Mouse (Mus musculus): ENCODE data around the gene Yjefn3. TPM values are rescaled to one million over a fixed set of nuclear protein-coding genes. Genes with fewer than 3 reads are reported as not detected.

Yjefn3 gene
- polyA plus RNA-seq, 2 experiments: 0.30 to 0.79 TPM

GRCm38 (mm10) chr8:69881261-69881865 is 21.1 kb downstream of the Yjefn3 start:
- Histone ChIP-seq H3K9me3 (ENCODE audit: control insufficient read depth, low read length) (no peaks in the 10 kb centered on the region), H3K4me2 (ENCODE audit: low read depth) (peak overlapping the region; percentile 33; the same call in 1 of the 2 replicates), H3K4me3 (ENCODE audit: insufficient read depth in 1 of 2, low read depth in 2 of 2, low read length in 2 of 2) (0 out of 4 replicates have a peak overlapping the region, but pooled peaks of 1 of the 2 experiments have one; percentile 20), H3K27ac (no peak overlapping the region), H3K27me3 (ENCODE audit: control insufficient read depth, insufficient read depth, low read length) (peaks cover 73% of the 10 kb centered on the region), H3K4me1 (replicated peaks; ENCODE audit: control insufficient read depth in 2 of 2, insufficient read depth in 2 of 2, low read length in 1 of 2) (no peaks in the 10 kb centered on the region), H3K36me3 (replicated peaks; ENCODE audit: control insufficient read depth, insufficient read depth, low read depth) (no peaks in the 10 kb centered on the region), H3K9ac (replicated peaks) (no peak overlapping the region)
- no peak for ATAC-seq (ENCODE audit: insufficient read depth)
- 21% methylated on average over 79 of the region's 79 CpGs for WGBS (ENCODE audit: insufficient replicate concordance)
- DNase-seq (ENCODE audit: low read depth in 3 of 3, low spot score in 3 of 3): no peak
- no peak for TF ChIP-seq EP300 (IDR thresholded peaks at IDR 0.05; ENCODE audit: low read depth)
- no peak for TF ChIP-seq CTCF (IDR thresholded peaks at IDR 0.05; ENCODE audit: low read depth)

GRCm38 (mm10) chr8:69880841-69881240 is 21.7 kb downstream of the Yjefn3 start:
- Histone ChIP-seq H3K36me3 (replicated peaks; ENCODE audit: control insufficient read depth, insufficient read depth, low read depth) (no peaks in the 10 kb centered on the region), H3K4me3 (ENCODE audit: insufficient read depth in 1 of 2, low read depth in 2 of 2, low read length in 2 of 2) (no peak overlapping the region), H3K27me3 (ENCODE audit: control insufficient read depth, insufficient read depth, low read length) (peaks cover 68% of the 10 kb centered on the region), H3K9me3 (ENCODE audit: control insufficient read depth, low read length) (no peaks in the 10 kb centered on the region), H3K4me2 (ENCODE audit: low read depth) (no peak overlapping the region), H3K27ac (no peak overlapping the region), H3K9ac (replicated peaks) (no peak overlapping the region), H3K4me1 (replicated peaks; ENCODE audit: control insufficient read depth in 2 of 2, insufficient read depth in 2 of 2, low read length in 1 of 2) (no peaks in the 10 kb centered on the region)
- WGBS (ENCODE audit: insufficient replicate concordance): 14% methylated on average over 37 of the region's 37 CpGs
- no peak for TF ChIP-seq EP300 (IDR thresholded peaks at IDR 0.05; ENCODE audit: low read depth)
- DNase-seq (ENCODE audit: low read depth in 3 of 3, low spot score in 3 of 3): no peak
- no peak for ATAC-seq (ENCODE audit: insufficient read depth)

- 50% methylated on average over 8 of the region's 8 CpGs for WGBS (ENCODE audit: insufficient replicate concordance)
- no peaks in the 10 kb centered on the region for H3K4me1 ChIP-seq (replicated peaks; ENCODE audit: control insufficient read depth in 2 of 2, insufficient read depth in 2 of 2, low read length in 1 of 2)
- no peaks in the 10 kb centered on the region for H3K9me3 ChIP-seq (ENCODE audit: control insufficient read depth, low read length)
- ATAC-seq (ENCODE audit: insufficient read depth) (no peak), DNase-seq (ENCODE audit: low read depth in 3 of 3, low spot score in 3 of 3) (no peak)
- TF ChIP-seq EP300 (IDR thresholded peaks at IDR 0.05; ENCODE audit: low read depth) (no peak), CTCF (IDR thresholded peaks at IDR 0.05; ENCODE audit: low read depth) (no peak)
- no peak overlapping the region for H3K9ac ChIP-seq (replicated peaks)
- no peaks in the 10 kb centered on the region for H3K36me3 ChIP-seq (replicated peaks; ENCODE audit: control insufficient read depth, insufficient read depth, low read depth)
- no peak overlapping the region for H3K27ac ChIP-seq
- no peak overlapping the region for H3K4me3 ChIP-seq (ENCODE audit: insufficient read depth in 1 of 2, low read depth in 2 of 2, low read length in 2 of 2)
- peaks cover 56% of the 10 kb centered on the region for H3K27me3 ChIP-seq (ENCODE audit: control insufficient read depth, insufficient read depth, low read length)
- no peak overlapping the region for H3K4me2 ChIP-seq (ENCODE audit: low read depth)
These were observed 22.8 kb downstream of the Yjefn3 start for GRCm38 (mm10) chr8:69879678-69880077.

- Histone ChIP-seq H3K9me3 (ENCODE audit: control insufficient read depth, low read length) (no peaks in the 10 kb centered on the region), H3K27me3 (ENCODE audit: control insufficient read depth, insufficient read depth, low read length) (peaks cover 40% of the 10 kb centered on the region), H3K4me2 (ENCODE audit: low read depth) (no peak overlapping the region), H3K4me1 (replicated peaks; ENCODE audit: control insufficient read depth in 2 of 2, insufficient read depth in 2 of 2, low read length in 1 of 2) (no peaks in the 10 kb centered on the region), H3K4me3 (ENCODE audit: insufficient read depth in 1 of 2, low read depth in 2 of 2, low read length in 2 of 2) (no peak overlapping the region), H3K27ac (no peak overlapping the region), H3K36me3 (replicated peaks; ENCODE audit: control insufficient read depth, insufficient read depth, low read depth) (no peaks in the 10 kb centered on the region), H3K9ac (replicated peaks) (no peak overlapping the region)
- TF ChIP-seq EP300 (IDR thresholded peaks at IDR 0.05; ENCODE audit: low read depth) (no peak), CTCF (IDR thresholded peaks at IDR 0.05; ENCODE audit: low read depth) (no peak)
- ATAC-seq (ENCODE audit: insufficient read depth) (no peak), DNase-seq (ENCODE audit: low read depth in 3 of 3, low spot score in 3 of 3) (no peak)
- 41% methylated on average over 3 of the region's 3 CpGs for WGBS (ENCODE audit: insufficient replicate concordance)
These were observed 24.5 kb downstream of the Yjefn3 start for GRCm38 (mm10) chr8:69877992-69878391.

GRCm38 (mm10) chr8:69877396-69877795 is 25.1 kb downstream of the Yjefn3 start:
- Histone ChIP-seq H3K4me2 (ENCODE audit: low read depth) (no peak overlapping the region), H3K27me3 (ENCODE audit: control insufficient read depth, insufficient read depth, low read length) (peaks cover 34% of the 10 kb centered on the region), H3K36me3 (replicated peaks; ENCODE audit: control insufficient read depth, insufficient read depth, low read depth) (no peaks in the 10 kb centered on the region), H3K4me3 (ENCODE audit: insufficient read depth in 1 of 2, low read depth in 2 of 2, low read length in 2 of 2) (no peak overlapping the region), H3K4me1 (replicated peaks; ENCODE audit: control insufficient read depth in 2 of 2, insufficient read depth in 2 of 2, low read length in 1 of 2) (no peaks in the 10 kb centered on the region), H3K9me3 (ENCODE audit: control insufficient read depth, low read length) (no peaks in the 10 kb centered on the region), H3K27ac (no peak overlapping the region), H3K9ac (replicated peaks) (no peak overlapping the region)
- WGBS (ENCODE audit: insufficient replicate concordance): 80% methylated on average over 4 of the region's 4 CpGs
- no peak for ATAC-seq (ENCODE audit: insufficient read depth)
- no peak for DNase-seq (ENCODE audit: low read depth in 3 of 3, low spot score in 3 of 3)
- TF ChIP-seq CTCF (IDR thresholded peaks at IDR 0.05; ENCODE audit: low read depth) (no peak), EP300 (IDR thresholded peaks at IDR 0.05; ENCODE audit: low read depth) (no peak)
